Mouse (Mus musculus) myocyte (in vitro differentiated cells): ENCODE measurements around the gene Naglu.

Source experiments
- CEBPB ChIP-seq: IDR thresholded peaks from 2 replicates; pipeline ENCODE4 v1.6.1; 2011; ENCODE audit warnings: mild to moderate bottlenecking, moderate library complexity; ENCODE audit not compliant: poor library complexity, insufficient read depth, severe bottlenecking
- MAX ChIP-seq: IDR thresholded peaks from one replicate; pipeline ENCODE4 v1.6.1; 2011; ENCODE audit warnings: low read depth, mild to moderate bottlenecking, control low read depth
- POLR2A ChIP-seq: IDR thresholded peaks from one replicate; pipeline ENCODE4 v1.6.1; 2011; ENCODE audit warnings: low read depth, mild to moderate bottlenecking, control low read depth, moderate library complexity; ENCODE audit not compliant: insufficient read length
- POLR2AphosphoS2 ChIP-seq: IDR thresholded peaks from one replicate; pipeline ENCODE4 v1.6.1; 2011; ENCODE audit warnings: low read depth, control low read depth; ENCODE audit not compliant: insufficient read length
- TCF12 ChIP-seq: IDR thresholded peaks from one replicate; pipeline ENCODE4 v1.6.1; 2011; ENCODE audit warnings: mild to moderate bottlenecking, control low read depth; ENCODE audit not compliant: poor library complexity, insufficient read depth, severe bottlenecking
- TCF3 ChIP-seq: IDR thresholded peaks from one replicate; pipeline ENCODE4 v1.6.1; 2011; ENCODE audit warnings: low read depth, control low read depth; ENCODE audit not compliant: insufficient read length

DNA sequence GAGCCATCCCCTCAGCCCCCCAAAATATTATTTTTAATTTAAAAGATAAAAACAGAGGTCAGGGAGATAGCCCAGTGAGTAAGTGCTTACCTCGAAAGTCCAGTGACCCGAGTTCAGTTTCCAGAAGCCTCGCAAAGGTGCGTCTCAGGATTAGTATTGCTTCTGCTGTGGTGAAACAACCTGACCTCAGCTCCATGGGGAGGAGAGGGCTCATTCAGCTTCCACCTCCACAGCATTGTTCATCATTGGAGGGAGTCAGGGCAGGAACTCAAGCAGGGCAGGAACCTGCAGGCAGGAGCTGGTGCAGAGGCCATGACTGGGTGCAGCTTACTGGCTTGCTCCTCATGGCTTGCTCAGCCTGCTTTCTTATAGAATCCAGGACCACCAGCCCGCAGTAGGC lies 8.8 kb upstream of the Naglu start:
- no peak for TF ChIP-seq TCF3
- TF ChIP-seq POLR2A: no peak
- TF ChIP-seq CEBPB: no peak
- TF ChIP-seq POLR2AphosphoS2: no peak
- TF ChIP-seq MAX: no peak
- no peak for TF ChIP-seq TCF12
